Mouse (Mus musculus) thymus, adult 2 months (tissue): ENCODE data around the gene Utp3.

Experiments
- CTCF ChIP-seq: fragments of 200-500 bp; IDR thresholded peaks from 2 replicates; pipeline ENCODE4 v1.5.1; 2012; ENCODE audit warnings: mild to moderate bottlenecking, control low read depth, low read length, moderate library complexity, borderline replicate concordance; ENCODE audit not compliant: control insufficient read depth, poor library complexity, insufficient read depth; ENCODE audit errors: extremely low read depth
- POLR2A ChIP-seq: fragments of 200-500 bp; IDR thresholded peaks from 2 replicates; pipeline ENCODE4 v1.6.1; 2012; ENCODE audit warnings: mild to moderate bottlenecking, low read length, control low read depth, moderate library complexity; ENCODE audit not compliant: control insufficient read depth, poor library complexity, insufficient read depth; ENCODE audit errors: extremely low read depth

DNA sequence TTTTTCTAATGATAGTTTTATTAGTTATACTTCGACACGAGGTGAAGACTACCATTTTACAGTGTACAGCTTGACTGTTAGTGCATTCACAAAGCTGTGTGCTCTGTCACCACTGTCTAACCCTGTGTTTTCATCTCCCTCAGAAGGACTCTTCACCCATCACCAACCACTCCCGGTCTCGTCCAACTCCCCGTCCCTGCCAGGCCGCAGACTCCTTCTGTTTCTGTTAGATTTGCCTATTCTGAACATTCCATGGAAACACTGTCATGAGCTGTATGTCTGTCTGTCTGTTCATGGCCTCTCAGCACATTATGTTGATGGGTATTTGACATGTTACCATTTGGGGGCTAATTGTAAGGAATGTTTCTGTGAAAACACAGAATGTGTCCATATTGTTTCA, 44.7 kb downstream of the Utp3 start:
- TF ChIP-seq CTCF (no peak), POLR2A (no peak)
